Mouse (Mus musculus): Measurements from ENCODE around the gene C130074G19Rik. TPM values are rescaled to one million over a fixed set of nuclear protein-coding genes. Genes with fewer than 3 reads are reported as not detected.

The C130074G19Rik gene
- polyA plus RNA-seq, 2 experiments: 1.1 to 7.4 TPM

GRCm38 (mm10) chr1:184846092-184846750 lies 36.8 kb downstream of the C130074G19Rik start, which contains the start of gene Marc2:
Gene Marc2 (minus strand): TSS chr1:184846451.
- Histone ChIP-seq H3K27me3 (ENCODE audit: control insufficient read depth, insufficient read depth, low read length) (no peaks in the 10 kb centered on the region), H3K9me3 (ENCODE audit: control insufficient read depth, low read length) (no peaks in the 10 kb centered on the region), H3K36me3 (replicated peaks; ENCODE audit: control insufficient read depth, insufficient read depth, low read depth) (no peaks in the 10 kb centered on the region), H3K9ac (replicated peaks) (peak within 1 kb of the TSS; percentile 83), H3K4me3 (ENCODE audit: insufficient read depth in 1 of 2, low read depth in 2 of 2, low read length in 2 of 2) (peak within 1 kb of the TSS; percentile 69 to 74), H3K27ac (peak within 1 kb of the TSS; percentile 63), H3K4me1 (replicated peaks; ENCODE audit: control insufficient read depth in 2 of 2, insufficient read depth in 2 of 2, low read length in 1 of 2) (peaks cover 14 to 39% of the 10 kb centered on the region in 2 experiments), H3K4me2 (ENCODE audit: low read depth) (peak within 1 kb of the TSS; percentile 92)
- peak; percentile 20 for ATAC-seq (ENCODE audit: insufficient read depth)
- 3% methylated on average over 18 of the region's 18 CpGs for WGBS (ENCODE audit: insufficient replicate concordance)
- DNase-seq (ENCODE audit: low read depth in 3 of 3, low spot score in 3 of 3): no peak
- TF ChIP-seq EP300 (IDR thresholded peaks at IDR 0.05; ENCODE audit: low read depth) (no peak), CTCF (IDR thresholded peaks at IDR 0.05; ENCODE audit: low read depth) (no peak)

GRCm38 (mm10) chr1:184845111-184846071 lies 37.6 kb downstream of the C130074G19Rik start:
- no peaks in the 10 kb centered on the region for H3K9me3 ChIP-seq (ENCODE audit: control insufficient read depth, low read length)
- H3K36me3 ChIP-seq (replicated peaks; ENCODE audit: control insufficient read depth, insufficient read depth, low read depth): peaks cover 2% of the 10 kb centered on the region
- WGBS (ENCODE audit: insufficient replicate concordance): under 1% methylated on average over 67 of the region's 67 CpGs

GRCm38 (mm10) chr1:184844326-184845066 lies 38.5 kb downstream of the C130074G19Rik start:
- H3K27me3 ChIP-seq (ENCODE audit: control insufficient read depth, insufficient read depth, low read length): no peaks in the 10 kb centered on the region
- peak overlapping the region; percentile 60 for H3K27ac ChIP-seq
- no peaks in the 10 kb centered on the region for H3K9me3 ChIP-seq (ENCODE audit: control insufficient read depth, low read length)
- 11% methylated on average over 15 of the region's 15 CpGs for WGBS (ENCODE audit: insufficient replicate concordance)
- H3K4me3 ChIP-seq (ENCODE audit: insufficient read depth in 1 of 2, low read depth in 2 of 2, low read length in 2 of 2): peak overlapping the region; percentile 69 to 74
- peak overlapping the region; percentile 83 for H3K9ac ChIP-seq (replicated peaks)
- H3K4me1 ChIP-seq (replicated peaks; ENCODE audit: control insufficient read depth in 2 of 2, insufficient read depth in 2 of 2, low read length in 1 of 2): peaks cover 13 to 37% of the 10 kb centered on the region in 2 experiments
- H3K4me2 ChIP-seq (ENCODE audit: low read depth): peak overlapping the region; percentile 92
- peak in 1 of 3 experiments; percentile 36 for DNase-seq (ENCODE audit: low read depth in 3 of 3, low spot score in 3 of 3)
- peaks cover 7% of the 10 kb centered on the region for H3K36me3 ChIP-seq (replicated peaks; ENCODE audit: control insufficient read depth, insufficient read depth, low read depth)
- no peak for ATAC-seq (ENCODE audit: insufficient read depth)
- TF ChIP-seq EP300 (IDR thresholded peaks at IDR 0.05; ENCODE audit: low read depth) (no peak), CTCF (IDR thresholded peaks at IDR 0.05; ENCODE audit: low read depth) (peak; percentile 47)

More at GRCm38 (mm10) chr1:184845111-184846071, 37.6 kb downstream of the C130074G19Rik start:
- H3K9ac ChIP-seq (replicated peaks): peak overlapping the region; percentile 83
- DNase-seq (ENCODE audit: low read depth in 3 of 3, low spot score in 3 of 3) (peak; percentile 83 to 84 (median 83)), ATAC-seq (ENCODE audit: insufficient read depth) (peak; percentile 97)
- H3K4me2 ChIP-seq (ENCODE audit: low read depth): peak overlapping the region; percentile 92
- H3K4me1 ChIP-seq (replicated peaks; ENCODE audit: control insufficient read depth in 2 of 2, insufficient read depth in 2 of 2, low read length in 1 of 2): peaks cover 13 to 37% of the 10 kb centered on the region in 2 experiments
- H3K27me3 ChIP-seq (ENCODE audit: control insufficient read depth, insufficient read depth, low read length): no peaks in the 10 kb centered on the region
- H3K27ac ChIP-seq: peak overlapping the region; percentile 63
- H3K4me3 ChIP-seq (ENCODE audit: insufficient read depth in 1 of 2, low read depth in 2 of 2, low read length in 2 of 2): peak overlapping the region; percentile 69 to 74
- TF ChIP-seq CTCF (IDR thresholded peaks at IDR 0.05; ENCODE audit: low read depth) (no peak), EP300 (IDR thresholded peaks at IDR 0.05; ENCODE audit: low read depth) (no peak)

GRCm38 (mm10) chr1:184837649-184838048 lies 45.4 kb downstream of the C130074G19Rik start:
- Histone ChIP-seq H3K4me3 (ENCODE audit: insufficient read depth in 1 of 2, low read depth in 2 of 2, low read length in 2 of 2) (no peak overlapping the region), H3K9ac (replicated peaks) (no peak overlapping the region), H3K36me3 (replicated peaks; ENCODE audit: control insufficient read depth, insufficient read depth, low read depth) (peaks cover 16% of the 10 kb centered on the region), H3K4me2 (ENCODE audit: low read depth) (no peak overlapping the region), H3K27me3 (ENCODE audit: control insufficient read depth, insufficient read depth, low read length) (no peaks in the 10 kb centered on the region), H3K27ac (no peak overlapping the region), H3K4me1 (replicated peaks; ENCODE audit: control insufficient read depth in 2 of 2, insufficient read depth in 2 of 2, low read length in 1 of 2) (peaks cover 0 to 18% of the 10 kb centered on the region in 2 experiments; a peak in 3 of 4 replicates), H3K9me3 (ENCODE audit: control insufficient read depth, low read length) (no peaks in the 10 kb centered on the region)
- TF ChIP-seq EP300 (IDR thresholded peaks at IDR 0.05; ENCODE audit: low read depth) (no peak), CTCF (IDR thresholded peaks at IDR 0.05; ENCODE audit: low read depth) (no peak)
- 66% methylated on average over 4 of the region's 4 CpGs for WGBS (ENCODE audit: insufficient replicate concordance)
- DNase-seq (ENCODE audit: low read depth in 3 of 3, low spot score in 3 of 3) (no peak), ATAC-seq (ENCODE audit: insufficient read depth) (no peak)

Data from liver, embryonic 14.5 days (tissue).